Mouse (Mus musculus): ENCODE measurements around the gene Endog.

Endog gene

GRCm38 (mm10) chr2:30211408-30212168 is 40.3 kb downstream of the Endog start:
- DNase-seq (ENCODE audit: low read depth, low spot score): no peak

GRCm38 (mm10) chr2:30212169-30212545 is 40.9 kb downstream of the Endog start:
- no peak for DNase-seq (ENCODE audit: low read depth, low spot score)

GRCm38 (mm10) chr2:30212951-30213350 is 41.7 kb downstream of the Endog start:
- DNase-seq (ENCODE audit: low read depth, low spot score): no peak

- DNase-seq (ENCODE audit: low read depth, low spot score): no peak
These were observed 43.5 kb downstream of the Endog start for GRCm38 (mm10) chr2:30214745-30215144.

GRCm38 (mm10) chr2:30215493-30215892 is 44.2 kb downstream of the Endog start:
- no peak for DNase-seq (ENCODE audit: low read depth, low spot score)

DNA sequence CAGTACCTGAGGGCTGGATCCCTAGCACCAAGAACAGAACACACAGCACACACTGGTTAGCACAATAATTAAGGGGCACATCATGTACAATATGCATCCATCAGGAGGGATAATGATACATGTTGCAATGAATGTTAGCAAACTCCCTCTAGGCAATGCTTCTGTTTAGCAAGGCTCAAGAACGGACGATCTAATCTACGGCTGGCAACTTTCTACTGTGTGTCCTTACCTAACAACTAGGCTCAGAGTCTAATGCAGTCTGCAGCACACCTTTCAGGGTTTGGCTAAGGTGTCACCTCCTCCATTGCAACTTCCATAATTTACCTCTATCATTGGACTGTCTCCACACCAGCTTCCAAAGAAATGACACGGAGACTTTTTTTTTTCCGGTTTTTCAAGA is 45.0 kb downstream of the Endog start:
- DNase-seq (ENCODE audit: low read depth, low spot score): no peak

Measured in telencephalon, adult 2 months (tissue).